In genomic region chr15:85891971-85892370, GRCm38 (mm10) we compare ENCODE assay signal across 15 mouse cellular contexts. TPM values are rescaled to one million over a fixed set of nuclear protein-coding genes. Genes with fewer than 3 reads are reported as not detected.
A peak's percentile ranks its signal among the peaks of the same experiment; 100 is the strongest.
DNase-seq lines count a peak whose midpoint lies in the region; ATAC-seq and TF ChIP-seq lines count a peak whose summit lies in the region.
"Had no signal": no experiment of that assay in that cellular context is flagged by ENCODE, and none has a peak within 500 bp of the region (broad histone marks: within the 10 kb centered on the region; RNA-seq: fewer than 3 reads in every experiment).

No protein-coding gene starts in this region.

- no peaks in the 10 kb centered on the region for H3K27me3 ChIP-seq in forebrain, embryonic 15.5 days
- no peaks in the 10 kb centered on the region for H3K27me3 ChIP-seq in forebrain, embryonic 10.5 days (ENCODE audit: poor library complexity, severe bottlenecking)
- H3K27me3 ChIP-seq in hindbrain, embryonic 15.5 days = no peaks in the 10 kb centered on the region
- H3K27me3 ChIP-seq: embryonic facial prominence, embryonic 15.5 days; liver, embryonic 15.5 days had no signal

- TF ChIP-seq CTCF in brain, embryonic 14.5 days (IDR thresholded peaks at IDR 0.05; ENCODE audit: borderline replicate concordance, extremely low read depth, insufficient read depth, insufficient read length) = no peak

- peak overlapping the region; percentile 67 for H3K27ac ChIP-seq in forebrain, embryonic 15.5 days (replicated peaks)
- H3K27ac ChIP-seq in forebrain, embryonic 10.5 days = no peak overlapping the region
- peak overlapping the region; percentile 50 for H3K27ac ChIP-seq in hindbrain, embryonic 15.5 days (replicated peaks)
- H3K27ac ChIP-seq: embryonic facial prominence, embryonic 15.5 days; liver, embryonic 15.5 days had no signal

- intact Hi-C loops in left cerebral cortex, postnatal 4 days (cut with DNase I) = no loop called here
- intact Hi-C loops in left cerebral cortex, postnatal 36 days (cut with DNase I) = no loop called here

- H3K9me3 ChIP-seq in forebrain, embryonic 15.5 days = no peaks in the 10 kb centered on the region
- H3K9me3 ChIP-seq in forebrain, embryonic 10.5 days = no peaks in the 10 kb centered on the region
- H3K9me3 ChIP-seq in hindbrain, embryonic 15.5 days = no peaks in the 10 kb centered on the region
- H3K9me3 ChIP-seq: embryonic facial prominence, embryonic 15.5 days; liver, embryonic 15.5 days had no signal

- no peak overlapping the region for H3K9ac ChIP-seq in forebrain, embryonic 15.5 days (replicated peaks)
- H3K9ac ChIP-seq in hindbrain, embryonic 15.5 days = no peak overlapping the region
- H3K9ac ChIP-seq: embryonic facial prominence, embryonic 15.5 days; liver, embryonic 15.5 days had no signal

- peaks cover 19% of the 10 kb centered on the region for H3K4me1 ChIP-seq in forebrain, embryonic 15.5 days
- H3K4me1 ChIP-seq in forebrain, embryonic 10.5 days = no peaks in the 10 kb centered on the region
- peaks cover 23% of the 10 kb centered on the region for H3K4me1 ChIP-seq in hindbrain, embryonic 15.5 days (replicated peaks)
- H3K4me1 ChIP-seq: embryonic facial prominence, embryonic 15.5 days; liver, embryonic 15.5 days had no signal

- WGBS in forebrain, embryonic 15.5 days = 49% methylated on average over 10 of the region's 10 CpGs
- WGBS in forebrain, embryonic 10.5 days = 92% methylated on average over 10 of the region's 10 CpGs
- WGBS in hindbrain, embryonic 15.5 days = 44% methylated on average over 10 of the region's 10 CpGs

- H3K36me3 ChIP-seq in forebrain, embryonic 15.5 days = peaks cover 42% of the 10 kb centered on the region
- peaks cover 80% of the 10 kb centered on the region for H3K36me3 ChIP-seq in forebrain, embryonic 10.5 days (replicated peaks)
- peaks cover 37% of the 10 kb centered on the region for H3K36me3 ChIP-seq in hindbrain, embryonic 15.5 days

- H3K4me3 ChIP-seq in forebrain, embryonic 15.5 days = no peak overlapping the region
- no peak overlapping the region for H3K4me3 ChIP-seq in forebrain, embryonic 10.5 days
- H3K4me3 ChIP-seq in hindbrain, embryonic 15.5 days = no peak overlapping the region
- H3K4me3 ChIP-seq: embryonic facial prominence, embryonic 15.5 days; liver, embryonic 15.5 days had no signal

- no peak for ATAC-seq in forebrain, embryonic 15.5 days (replicated peaks)
- ATAC-seq in hindbrain, embryonic 15.5 days (ENCODE audit: low FRiP score, low read depth) = no peak
- ATAC-seq: CD4-positive, CD25-positive, alpha-beta regulatory T cell, adult 4 months had no signal

- no peak for TF ChIP-seq POLR2A in brain, embryonic 14.5 days (IDR thresholded peaks at IDR 0.05; ENCODE audit: borderline replicate concordance, extremely low read depth, insufficient read depth, insufficient read length, poor library complexity, severe bottlenecking)

- H3K4me2 ChIP-seq in forebrain, embryonic 15.5 days (replicated peaks) = no peak overlapping the region
- H3K4me2 ChIP-seq in hindbrain, embryonic 15.5 days = no peak overlapping the region
- H3K4me2 ChIP-seq: embryonic facial prominence, embryonic 15.5 days; liver, embryonic 15.5 days had no signal

- no peak for DNase-seq in forebrain, embryonic 10.5 days (ENCODE audit: extremely low spot score, low spot score)
- DNase-seq in left cerebral cortex, postnatal 4 days = peak; percentile 72
- no peak for DNase-seq in left cerebral cortex, postnatal 36 days (ENCODE audit: low spot score in 2 of 2)
- DNase-seq in brain, embryonic 14.5 days (ENCODE audit: low read depth) = peak; percentile 74
- DNase-seq in adrenal gland, postnatal 25 days = no peak
- no peak for DNase-seq in gastrocnemius, adult 8-10 months (ENCODE audit: low spot score in 2 of 2)
- DNase-seq: kidney, adult 8-10 months; layer of hippocampus, postnatal 36 days; spleen, adult 18-20 months; thymus, postnatal 14 days had no signal

RNA-seq across cellular contexts. Expression of gene Trmu, which starts 12.9 kb away (rescaled TPM):
- polyA plus RNA-seq in forebrain, embryonic 15.5 days (2015; fragmentation: Nextera tagmentation; extraction: Ambion mirVana) = 51.6 and 54.0 TPM in 2 replicates
- polyA plus RNA-seq in forebrain, embryonic 10.5 days (2016; fragmentation: Nextera tagmentation; extraction: Ambion mirVana) = 39.6 and 39.7 TPM in 2 replicates
- 10 to 100 TPM; 36.2 to 37.8 TPM for total RNA-seq in left cerebral cortex, postnatal 4 days (2021)
- total RNA-seq in left cerebral cortex, postnatal 36 days (2021) = 10 to 100 TPM; 28.8 to 29.7 TPM
- polyA plus RNA-seq in brain, embryonic 14.5 days (2012; rRNA removed) = 57.4 and 75.2 TPM in 2 replicates
- polyA plus RNA-seq in hindbrain, embryonic 15.5 days (2015; fragmentation: Nextera tagmentation; extraction: Ambion mirVana) = 45.7 and 50.8 TPM in 2 replicates
- total RNA-seq in adrenal gland, postnatal 25 days (2021) = 31.0 and 34.2 TPM in 2 replicates
- total RNA-seq in gastrocnemius, adult 8-10 months (2022) = 10 to 100 TPM in 2 of 4 experiments, 1 to 10 TPM in 2; 7.7 to 14.1 (median 9.8) TPM

RNA-seq across cellular contexts. Expression of gene Gtse1, which starts 32.4 kb away (rescaled TPM):
- 14.6 and 15.7 TPM in 2 replicates for polyA plus RNA-seq in forebrain, embryonic 15.5 days (2015; fragmentation: Nextera tagmentation; extraction: Ambion mirVana)
- 62.7 and 63.1 TPM in 2 replicates for polyA plus RNA-seq in forebrain, embryonic 10.5 days (2016; fragmentation: Nextera tagmentation; extraction: Ambion mirVana)
- 1 to 10 TPM; 2.3 to 2.9 TPM for total RNA-seq in left cerebral cortex, postnatal 4 days (2021)
- total RNA-seq in left cerebral cortex, postnatal 36 days (2021) = under 1 TPM; 0.54 to 0.91 TPM
- polyA plus RNA-seq in brain, embryonic 14.5 days (2012; rRNA removed) = 11.5 and 20.6 TPM in 2 replicates
- polyA plus RNA-seq in hindbrain, embryonic 15.5 days (2015; fragmentation: Nextera tagmentation; extraction: Ambion mirVana) = 7.5 and 8.7 TPM in 2 replicates
- 2.3 and 3.8 TPM in 2 replicates for total RNA-seq in adrenal gland, postnatal 25 days (2021)
- under 1 TPM in 1 of 4 experiments, not detected in 3; 0.13 TPM for total RNA-seq in gastrocnemius, adult 8-10 months (2022)

RNA-seq across cellular contexts. Expression of gene Ttc38, which starts 59.9 kb away (rescaled TPM):
- 2.9 and 3.6 TPM in 2 replicates for polyA plus RNA-seq in forebrain, embryonic 15.5 days (2015; fragmentation: Nextera tagmentation; extraction: Ambion mirVana)
- 2.2 and 3.1 TPM in 2 replicates for polyA plus RNA-seq in forebrain, embryonic 10.5 days (2016; fragmentation: Nextera tagmentation; extraction: Ambion mirVana)
- 1 to 10 TPM; 2.3 to 3.5 TPM for total RNA-seq in left cerebral cortex, postnatal 4 days (2021)
- 1 to 10 TPM; 5.1 to 6.9 TPM for total RNA-seq in left cerebral cortex, postnatal 36 days (2021)
- polyA plus RNA-seq in brain, embryonic 14.5 days (2012; rRNA removed) = 3.0 and 3.3 TPM in 2 replicates
- polyA plus RNA-seq in hindbrain, embryonic 15.5 days (2015; fragmentation: Nextera tagmentation; extraction: Ambion mirVana) = 2.9 and 3.6 TPM in 2 replicates
- total RNA-seq in adrenal gland, postnatal 25 days (2021) = 13.5 and 23.4 TPM in 2 replicates
- 1 to 10 TPM; 3.7 to 6.7 (median 4.4) TPM for total RNA-seq in gastrocnemius, adult 8-10 months (2022)

Comparison
In these comparisons a context has a peak if more than half of its experiments do, and no peak if none do; other contexts are left out.
1. DNase-seq: peak in left cerebral cortex, postnatal 4 days (single experiment) and brain, embryonic 14.5 days (single experiment); none in forebrain, embryonic 10.5 days (single experiment), left cerebral cortex, postnatal 36 days (0 of 2), adrenal gland, postnatal 25 days (single experiment) and gastrocnemius, adult 8-10 months (0 of 2).